Mouse (Mus musculus) kidney, postnatal 10 days (tissue): Measurements from ENCODE around the gene Vti1a.

Source experiments
- DNase-seq: peaks from one replicate; pipeline ENCODE4 v3.0.0; 2021; ENCODE audit warnings: mixed read lengths

Gene Vti1a

GRCm38 (mm10) chr19:55316109-55316714, at the start of gene Vti1a:
Gene Vti1a (plus strand): TSS chr19:55316295.
- DNase-seq, result peak; percentile 93

- peak; percentile 62 for DNase-seq
These were observed 49.3 kb upstream of the Vti1a start for GRCm38 (mm10) chr19:55266786-55267185.

GRCm38 (mm10) chr19:55268150-55268549, 47.9 kb upstream of the Vti1a start:
- DNase-seq, result no peak

GRCm38 (mm10) chr19:55269051-55269450, 47.0 kb upstream of the Vti1a start:
- DNase-seq, result peak; percentile 41

GRCm38 (mm10) chr19:55271448-55271847, 44.6 kb upstream of the Vti1a start:
- no peak for DNase-seq

- no peak for DNase-seq
These were observed 42.8 kb upstream of the Vti1a start for GRCm38 (mm10) chr19:55273340-55273739.

- no peak for DNase-seq
These were observed 40.0 kb upstream of the Vti1a start for GRCm38 (mm10) chr19:55276100-55276499.

- no peak for DNase-seq
These were observed 39.3 kb upstream of the Vti1a start for GRCm38 (mm10) chr19:55276770-55277169.

GRCm38 (mm10) chr19:55284093-55284492, 32.0 kb upstream of the Vti1a start:
- DNase-seq, result no peak

GRCm38 (mm10) chr19:55286034-55286433, 30.1 kb upstream of the Vti1a start:
- DNase-seq, result no peak

- no peak for DNase-seq
These were observed 27.1 kb upstream of the Vti1a start for GRCm38 (mm10) chr19:55288974-55289373.

GRCm38 (mm10) chr19:55290621-55291270, 25.3 kb upstream of the Vti1a start:
- no peak for DNase-seq

GRCm38 (mm10) chr19:55292210-55292850, 23.8 kb upstream of the Vti1a start:
- no peak for DNase-seq

GRCm38 (mm10) chr19:55293175-55293574, 22.9 kb upstream of the Vti1a start:
- no peak for DNase-seq

GRCm38 (mm10) chr19:55295075-55295474, 21.0 kb upstream of the Vti1a start:
- no peak for DNase-seq

GRCm38 (mm10) chr19:55295556-55295955, 20.5 kb upstream of the Vti1a start:
- DNase-seq, result no peak

GRCm38 (mm10) chr19:55296301-55296700, 19.8 kb upstream of the Vti1a start:
- DNase-seq, result no peak

- DNase-seq, result no peak
These were observed 18.6 kb upstream of the Vti1a start for GRCm38 (mm10) chr19:55297489-55297888.

- no peak for DNase-seq
These were observed 18.1 kb upstream of the Vti1a start for GRCm38 (mm10) chr19:55297961-55298360.

GRCm38 (mm10) chr19:55299378-55299777, 16.7 kb upstream of the Vti1a start:
- DNase-seq, result no peak

- DNase-seq, result no peak
These were observed 15.6 kb upstream of the Vti1a start for GRCm38 (mm10) chr19:55300525-55300924.

- DNase-seq, result no peak
These were observed 11.1 kb upstream of the Vti1a start for GRCm38 (mm10) chr19:55305024-55305423.

- no peak for DNase-seq
These were observed 4.2 kb upstream of the Vti1a start for GRCm38 (mm10) chr19:55311874-55312273.

GRCm38 (mm10) chr19:55313649-55314048, 2.4 kb upstream of the Vti1a start:
- DNase-seq, result no peak
